In genomic region chr16:20098375-20098727, GRCm38 (mm10) we compare ENCODE assay signal across 8 mouse cellular contexts. TPM values are rescaled to one million over a fixed set of nuclear protein-coding genes. Genes with fewer than 3 reads are reported as not detected.
A peak's percentile ranks its signal among the peaks of the same experiment; 100 is the strongest.
DNase-seq lines count a peak whose midpoint lies in the region; ATAC-seq and TF ChIP-seq lines count a peak whose summit lies in the region.

No protein-coding gene starts in this region.

- peak; percentile 30; the same call in 1 of the 2 replicates for TF ChIP-seq POLR2A in embryonic fibroblast, embryonic 13.5 days (IDR thresholded peaks at IDR 0.05; ENCODE audit: low read depth, low read length)

- peak overlapping the region; percentile 54 for H3K4me2 ChIP-seq in lung, embryonic 15.5 days
- peak overlapping the region; percentile 48 for H3K4me2 ChIP-seq in limb, embryonic 11.5 days (ENCODE audit: low read depth, severe bottlenecking)
- peak overlapping the region; percentile 61 for H3K4me2 ChIP-seq in neural tube, embryonic 15.5 days

- no peak for TF ChIP-seq CTCF in embryonic fibroblast, embryonic 13.5 days (IDR thresholded peaks at IDR 0.05; ENCODE audit: borderline replicate concordance, insufficient read depth, low read length)

- ATAC-seq in lung, embryonic 15.5 days (ENCODE audit: borderline replicate concordance, extremely low read depth, low FRiP score, low TSS enrichment): no peak
- no peak for ATAC-seq in limb, embryonic 11.5 days (ENCODE audit: insufficient number of reproducible peaks, low FRiP score, low TSS enrichment, low read depth)
- no peak for ATAC-seq in neural tube, embryonic 15.5 days (ENCODE audit: low FRiP score)

- H3K27me3 ChIP-seq in lung, embryonic 15.5 days: no peaks in the 10 kb centered on the region
- H3K27me3 ChIP-seq in limb, embryonic 11.5 days (ENCODE audit: control insufficient read depth, insufficient read depth, low read length): no peaks in the 10 kb centered on the region
- no peaks in the 10 kb centered on the region for H3K27me3 ChIP-seq in neural tube, embryonic 15.5 days (replicated peaks)

- peak overlapping the region; percentile 82 for H3K9ac ChIP-seq in lung, embryonic 15.5 days
- H3K9ac ChIP-seq in limb, embryonic 11.5 days (ENCODE audit: low read length): peak overlapping the region; percentile 96
- peak overlapping the region; percentile 99 for H3K9ac ChIP-seq in neural tube, embryonic 15.5 days (replicated peaks)

- peak overlapping the region; percentile 98 for H3K27ac ChIP-seq in lung, embryonic 15.5 days
- no peak overlapping the region for H3K27ac ChIP-seq in embryonic fibroblast, embryonic 13.5 days (ENCODE audit: insufficient read depth, low read length)
- H3K27ac ChIP-seq in limb, embryonic 11.5 days (replicated peaks; ENCODE audit: low read depth, low read length): no peak overlapping the region
- H3K27ac ChIP-seq in neural tube, embryonic 15.5 days (replicated peaks): peak overlapping the region; percentile 97

- H3K4me3 ChIP-seq in lung, embryonic 15.5 days: peak overlapping the region; percentile 72
- peak overlapping the region; percentile 85 for H3K4me3 ChIP-seq in embryonic fibroblast, embryonic 13.5 days (ENCODE audit: insufficient read depth, low read length)
- H3K4me3 ChIP-seq in limb, embryonic 11.5 days (ENCODE audit: low read depth, low read length): peak overlapping the region; percentile 94
- H3K4me3 ChIP-seq in neural tube, embryonic 15.5 days (replicated peaks): peak overlapping the region; percentile 97

- no peaks in the 10 kb centered on the region for H3K4me1 ChIP-seq in lung, embryonic 15.5 days
- no peaks in the 10 kb centered on the region for H3K4me1 ChIP-seq in embryonic fibroblast, embryonic 13.5 days (ENCODE audit: control insufficient read depth, insufficient read depth, low read length)
- H3K4me1 ChIP-seq in limb, embryonic 11.5 days (ENCODE audit: control insufficient read depth, insufficient read depth, low read length): no peaks in the 10 kb centered on the region
- H3K4me1 ChIP-seq in neural tube, embryonic 15.5 days: peaks cover 5% of the 10 kb centered on the region

- peaks cover under 1% of the 10 kb centered on the region for H3K9me3 ChIP-seq in lung, embryonic 15.5 days
- no peaks in the 10 kb centered on the region; the same call in 1 of the 2 replicates for H3K9me3 ChIP-seq in limb, embryonic 11.5 days (ENCODE audit: control insufficient read depth, low read length)
- H3K9me3 ChIP-seq in neural tube, embryonic 15.5 days (replicated peaks): no peaks in the 10 kb centered on the region

- no peak for DNase-seq in lung, postnatal 25 days (ENCODE audit: low spot score)
- DNase-seq in limb, embryonic 11.5 days (ENCODE audit: low spot score): no peak
- no peak for DNase-seq in right cerebral cortex, postnatal 4 days
- no peak for DNase-seq in thymus, postnatal 25 days
- DNase-seq in ovary, adult 18-20 months (ENCODE audit: low spot score): no peak

- peaks cover 8% of the 10 kb centered on the region for H3K36me3 ChIP-seq in lung, embryonic 15.5 days
- peaks cover under 1% of the 10 kb centered on the region for H3K36me3 ChIP-seq in limb, embryonic 11.5 days (ENCODE audit: control insufficient read depth, insufficient read depth, low read length)
- peaks cover 8% of the 10 kb centered on the region for H3K36me3 ChIP-seq in neural tube, embryonic 15.5 days

- 4% methylated on average over 4 of the region's 4 CpGs for WGBS in lung, embryonic 15.5 days
- 9% methylated on average over 4 of the region's 4 CpGs for WGBS in limb, embryonic 11.5 days
- WGBS in neural tube, embryonic 15.5 days: 6% methylated on average over 4 of the region's 4 CpGs

RNA-seq across cellular contexts. Expression of gene Klhl24, which starts 1.0 kb away (rescaled TPM):
- 26.5 and 31.3 TPM in 2 replicates for polyA plus RNA-seq in lung, embryonic 15.5 days (2015; fragmentation: Nextera tagmentation; extraction: Ambion mirVana)
- polyA plus RNA-seq in embryonic fibroblast, embryonic 13.5 days (2011; ENCODE audit: insufficient read length, low read depth, missing spikeins): 25.9 and 31.1 TPM in 2 replicates
- polyA plus RNA-seq in limb, embryonic 11.5 days (2014; fragmentation: Nextera tagmentation; extraction: Ambion mirVana): 30.1 and 30.5 TPM in 2 replicates
- 35.9 and 38.8 TPM in 2 replicates for polyA plus RNA-seq in neural tube, embryonic 15.5 days (2015; fragmentation: Nextera tagmentation; extraction: Ambion mirVana)

RNA-seq across cellular contexts. Expression of gene Yeats2, which starts 42.5 kb away (rescaled TPM):
- 32.8 and 35.9 TPM in 2 replicates for polyA plus RNA-seq in lung, embryonic 15.5 days (2015; fragmentation: Nextera tagmentation; extraction: Ambion mirVana)
- polyA plus RNA-seq in embryonic fibroblast, embryonic 13.5 days (2011; ENCODE audit: insufficient read length, low read depth, missing spikeins): 40.6 and 50.3 TPM in 2 replicates
- 48.5 and 58.3 TPM in 2 replicates for polyA plus RNA-seq in limb, embryonic 11.5 days (2014; fragmentation: Nextera tagmentation; extraction: Ambion mirVana)
- polyA plus RNA-seq in neural tube, embryonic 15.5 days (2015; fragmentation: Nextera tagmentation; extraction: Ambion mirVana): 18.1 and 20.0 TPM in 2 replicates

Comparison
In these comparisons a context has a peak if more than half of its experiments do, and no peak if none do; other contexts are left out.
1. H3K27ac ChIP-seq: peak in lung, embryonic 15.5 days (single experiment) and neural tube, embryonic 15.5 days (single experiment); none in embryonic fibroblast, embryonic 13.5 days (single experiment) and limb, embryonic 11.5 days (single experiment).
2. Peak in every context shown above with its lines, with median percentiles within 50 percentile points of each other: H3K4me2 ChIP-seq, H3K4me3 ChIP-seq and H3K9ac ChIP-seq.